ENCODE assay signal across 8 mouse cellular contexts in the genomic region with DNA sequence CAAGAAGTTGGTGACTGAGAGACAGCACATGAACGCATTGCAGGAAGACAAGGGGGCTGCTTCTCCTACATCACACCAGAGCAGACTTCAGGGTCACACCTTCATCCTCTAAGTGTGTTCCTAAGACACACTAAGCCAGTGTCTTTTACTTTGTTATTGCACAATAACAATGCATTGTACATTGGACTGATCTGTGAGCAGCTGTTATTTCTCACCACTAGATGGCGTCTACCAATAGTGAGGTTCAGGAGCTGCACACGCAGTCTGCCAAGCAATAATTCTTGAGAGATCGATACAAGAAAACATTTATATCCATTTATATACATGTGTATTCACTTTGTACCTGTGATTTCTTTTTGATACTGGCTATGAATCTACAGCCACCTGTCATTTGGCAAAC. TPM values are rescaled to one million over a fixed set of nuclear protein-coding genes. Genes with fewer than 3 reads are reported as not detected.
DNase-seq lines count a peak whose midpoint lies in the region; ATAC-seq and TF ChIP-seq lines count a peak whose summit lies in the region.

No protein-coding gene starts in this region.

- H3K9ac ChIP-seq in heart, embryonic 12.5 days: no peak overlapping the region
- H3K9ac ChIP-seq in neural tube, embryonic 15.5 days (replicated peaks): no peak overlapping the region

- TF ChIP-seq CTCF in brain, embryonic 14.5 days (IDR thresholded peaks at IDR 0.05; ENCODE audit: borderline replicate concordance, extremely low read depth, insufficient read depth, insufficient read length): peak; percentile 72; the same call in 1 of the 2 replicates

- 46% methylated on average over 4 of the region's 4 CpGs for WGBS in heart, embryonic 10.5 days
- 37% methylated on average over 4 of the region's 4 CpGs for WGBS in heart, embryonic 12.5 days
- WGBS in neural tube, embryonic 15.5 days: 18% methylated on average over 4 of the region's 4 CpGs

- no peak for ATAC-seq in heart, embryonic 12.5 days (ENCODE audit: insufficient number of reproducible peaks, low FRiP score)
- ATAC-seq in neural tube, embryonic 15.5 days (ENCODE audit: low FRiP score): no peak

- 0 out of 2 replicates have a peak overlapping the region, but pooled peaks have one; percentile 36 for H3K27ac ChIP-seq in heart, embryonic 10.5 days
- no peak overlapping the region for H3K27ac ChIP-seq in heart, embryonic 12.5 days (ENCODE audit: poor library complexity, severe bottlenecking)
- H3K27ac ChIP-seq in neural tube, embryonic 15.5 days (replicated peaks): no peak overlapping the region

- no peak overlapping the region for H3K4me3 ChIP-seq in heart, embryonic 10.5 days
- no peak overlapping the region for H3K4me3 ChIP-seq in heart, embryonic 12.5 days
- H3K4me3 ChIP-seq in neural tube, embryonic 15.5 days (replicated peaks): no peak overlapping the region

- no peaks in the 10 kb centered on the region for H3K36me3 ChIP-seq in heart, embryonic 10.5 days
- no peaks in the 10 kb centered on the region for H3K36me3 ChIP-seq in heart, embryonic 12.5 days
- H3K36me3 ChIP-seq in neural tube, embryonic 15.5 days: no peaks in the 10 kb centered on the region

- peaks cover 14% of the 10 kb centered on the region for H3K4me1 ChIP-seq in heart, embryonic 10.5 days
- H3K4me1 ChIP-seq in heart, embryonic 12.5 days (replicated peaks): peaks cover 7% of the 10 kb centered on the region
- H3K4me1 ChIP-seq in neural tube, embryonic 15.5 days: peaks cover 7% of the 10 kb centered on the region

- DNase-seq in heart, embryonic 10.5 days (ENCODE audit: low spot score): no peak
- DNase-seq in spleen, postnatal 36 days (ENCODE audit: low spot score in 2 of 2): peak; percentile 10 to 37
- no peak for DNase-seq in spleen, adult 18-20 months
- peak; percentile 83 for DNase-seq in brain, embryonic 14.5 days (ENCODE audit: low read depth)
- peak; percentile 58 for DNase-seq in lung, postnatal 14 days
- DNase-seq in left cerebral cortex, adult 11 months (ENCODE audit: low spot score): no peak

- H3K27me3 ChIP-seq in heart, embryonic 10.5 days (ENCODE audit: insufficient read depth, poor library complexity, severe bottlenecking): no peaks in the 10 kb centered on the region
- no peaks in the 10 kb centered on the region for H3K27me3 ChIP-seq in heart, embryonic 12.5 days (replicated peaks)
- 0 out of 2 replicates have a peak, but pooled peaks cover 3% of the 10 kb centered on the region for H3K27me3 ChIP-seq in neural tube, embryonic 15.5 days (replicated peaks)

- TF ChIP-seq POLR2A in brain, embryonic 14.5 days (IDR thresholded peaks at IDR 0.05; ENCODE audit: borderline replicate concordance, extremely low read depth, insufficient read depth, insufficient read length, poor library complexity, severe bottlenecking): no peak

- H3K4me2 ChIP-seq in heart, embryonic 12.5 days: no peak overlapping the region
- no peak overlapping the region for H3K4me2 ChIP-seq in neural tube, embryonic 15.5 days

- no peaks in the 10 kb centered on the region for H3K9me3 ChIP-seq in heart, embryonic 10.5 days
- peaks cover 10% of the 10 kb centered on the region for H3K9me3 ChIP-seq in heart, embryonic 12.5 days (replicated peaks)
- H3K9me3 ChIP-seq in neural tube, embryonic 15.5 days (replicated peaks): no peaks in the 10 kb centered on the region

RNA-seq across cellular contexts. Expression of gene Sipa1l2, which starts 4.7 kb away (rescaled TPM):
- polyA plus RNA-seq in heart, embryonic 10.5 days (2016; fragmentation: Nextera tagmentation; extraction: Ambion mirVana): 24.9 and 32.6 TPM in 2 replicates
- 32.8 and 36.0 TPM in 2 replicates for polyA plus RNA-seq in heart, embryonic 12.5 days (2016; fragmentation: Nextera tagmentation; extraction: Ambion mirVana)
- 45.4 and 52.0 TPM in 2 replicates for polyA plus RNA-seq in brain, embryonic 14.5 days (2012; rRNA removed)
- 16.3 and 16.8 TPM in 2 replicates for polyA plus RNA-seq in neural tube, embryonic 15.5 days (2015; fragmentation: Nextera tagmentation; extraction: Ambion mirVana)

Comparison
In these comparisons a context has a peak if more than half of its experiments do, and no peak if none do; other contexts are left out.
1. DNase-seq: peak in spleen, postnatal 36 days (2 of 2), brain, embryonic 14.5 days (single experiment) and lung, postnatal 14 days (single experiment); none in heart, embryonic 10.5 days (single experiment), spleen, adult 18-20 months (0 of 2) and left cerebral cortex, adult 11 months (single experiment).